Mouse (Mus musculus): ENCODE measurements around the gene Ttc23.

Gene Ttc23

GRCm38 (mm10) chr7:67759629-67759995, 112.4 kb downstream of the Ttc23 start, which contains the start of gene Synm:
Gene Synm, minus strand, starts transcription at chr7:67759742.
- in situ Hi-C loops (cut with MboI; ENCODE audit: low pct_unique_long_range_greater_than_20kb in 1 of 2, low sequenced_read_pairs in 2 of 2, unreplicated experiment in 1 of 2) = loop anchor here in 1 of 2 experiments (5.0 kb wide), 1 partner anchor 82 kb away; no protein-coding TSS in a partner anchor

- in situ Hi-C loops (cut with MboI; ENCODE audit: low pct_unique_long_range_greater_than_20kb in 1 of 2, low sequenced_read_pairs in 2 of 2, unreplicated experiment in 1 of 2) = no loop called here
Measured at GRCm38 (mm10) chr7:67763625-67764024, 116.4 kb downstream of the Ttc23 start.

- in situ Hi-C loops (cut with MboI; ENCODE audit: low pct_unique_long_range_greater_than_20kb in 1 of 2, low sequenced_read_pairs in 2 of 2, unreplicated experiment in 1 of 2) = no loop called here
Measured at GRCm38 (mm10) chr7:67768125-67768524, 120.9 kb downstream of the Ttc23 start.

GRCm38 (mm10) chr7:67769487-67769886, 122.3 kb downstream of the Ttc23 start:
- in situ Hi-C loops (cut with MboI; ENCODE audit: low pct_unique_long_range_greater_than_20kb in 1 of 2, low sequenced_read_pairs in 2 of 2, unreplicated experiment in 1 of 2) = no loop called here

- in situ Hi-C loops (cut with MboI; ENCODE audit: low pct_unique_long_range_greater_than_20kb in 1 of 2, low sequenced_read_pairs in 2 of 2, unreplicated experiment in 1 of 2) = no loop called here
Measured at GRCm38 (mm10) chr7:67772231-67772630, 125.0 kb downstream of the Ttc23 start.

- in situ Hi-C loops (cut with MboI; ENCODE audit: low pct_unique_long_range_greater_than_20kb in 1 of 2, low sequenced_read_pairs in 2 of 2, unreplicated experiment in 1 of 2) = loop anchor here (25.0 kb wide), 2 partner anchors 362 to 587 kb away; no protein-coding TSS in a partner anchor
Measured at GRCm38 (mm10) chr7:67775623-67776022, 128.4 kb downstream of the Ttc23 start.

- in situ Hi-C loops (cut with MboI; ENCODE audit: low pct_unique_long_range_greater_than_20kb in 1 of 2, low sequenced_read_pairs in 2 of 2, unreplicated experiment in 1 of 2) = loop anchor here (25.0 kb wide), 2 partner anchors 361 to 586 kb away; no protein-coding TSS in a partner anchor
Measured at GRCm38 (mm10) chr7:67776636-67777305, 129.6 kb downstream of the Ttc23 start.

GRCm38 (mm10) chr7:67787861-67788260, 140.7 kb downstream of the Ttc23 start:
- in situ Hi-C loops (cut with MboI; ENCODE audit: low pct_unique_long_range_greater_than_20kb in 1 of 2, low sequenced_read_pairs in 2 of 2, unreplicated experiment in 1 of 2) = loop anchor here (25.0 kb wide), 2 partner anchors 349 to 574 kb away; no protein-coding TSS in a partner anchor

GRCm38 (mm10) chr7:67788713-67789112, 141.5 kb downstream of the Ttc23 start:
- in situ Hi-C loops (cut with MboI; ENCODE audit: low pct_unique_long_range_greater_than_20kb in 1 of 2, low sequenced_read_pairs in 2 of 2, unreplicated experiment in 1 of 2) = loop anchor here (25.0 kb wide), 2 partner anchors 349 to 574 kb away; no protein-coding TSS in a partner anchor

- in situ Hi-C loops (cut with MboI; ENCODE audit: low pct_unique_long_range_greater_than_20kb in 1 of 2, low sequenced_read_pairs in 2 of 2, unreplicated experiment in 1 of 2) = loop anchor here (25.0 kb wide), 2 partner anchors 346 to 571 kb away; no protein-coding TSS in a partner anchor
Measured at GRCm38 (mm10) chr7:67791256-67791655, 144.0 kb downstream of the Ttc23 start.

- in situ Hi-C loops (cut with MboI; ENCODE audit: low pct_unique_long_range_greater_than_20kb in 1 of 2, low sequenced_read_pairs in 2 of 2, unreplicated experiment in 1 of 2) = loop anchor here (25.0 kb wide), 2 partner anchors 344 to 569 kb away; no protein-coding TSS in a partner anchor
Measured at GRCm38 (mm10) chr7:67793449-67793848, 146.2 kb downstream of the Ttc23 start.

GRCm38 (mm10) chr7:67797065-67797464, 149.9 kb downstream of the Ttc23 start:
- in situ Hi-C loops (cut with MboI; ENCODE audit: low pct_unique_long_range_greater_than_20kb in 1 of 2, low sequenced_read_pairs in 2 of 2, unreplicated experiment in 1 of 2) = loop anchor here (25.0 kb wide), 2 partner anchors 340 to 565 kb away; no protein-coding TSS in a partner anchor

GRCm38 (mm10) chr7:67798476-67798875, 151.3 kb downstream of the Ttc23 start:
- in situ Hi-C loops (cut with MboI; ENCODE audit: low pct_unique_long_range_greater_than_20kb in 1 of 2, low sequenced_read_pairs in 2 of 2, unreplicated experiment in 1 of 2) = loop anchor here (25.0 kb wide), 2 partner anchors 339 to 564 kb away; no protein-coding TSS in a partner anchor

- in situ Hi-C loops (cut with MboI; ENCODE audit: low pct_unique_long_range_greater_than_20kb in 1 of 2, low sequenced_read_pairs in 2 of 2, unreplicated experiment in 1 of 2) = loop anchor here (5.0 to 10.0 kb wide), 3 partner anchors 152 to 504 kb away; partner anchors contain the start of gene Igf1r (in 2 of the 2)
Measured at GRCm38 (mm10) chr7:67800547-67800946, 153.3 kb downstream of the Ttc23 start.

- in situ Hi-C loops (cut with MboI; ENCODE audit: low pct_unique_long_range_greater_than_20kb in 1 of 2, low sequenced_read_pairs in 2 of 2, unreplicated experiment in 1 of 2) = loop anchor here (5.0 to 10.0 kb wide), 3 partner anchors 151 to 504 kb away; partner anchors contain the start of gene Igf1r (in 2 of the 2)
Measured at GRCm38 (mm10) chr7:67801022-67801421, 153.8 kb downstream of the Ttc23 start.

- in situ Hi-C loops (cut with MboI; ENCODE audit: low pct_unique_long_range_greater_than_20kb in 1 of 2, low sequenced_read_pairs in 2 of 2, unreplicated experiment in 1 of 2) = loop anchor here (5.0 to 10.0 kb wide), 3 partner anchors 149 to 502 kb away; partner anchors contain the start of gene Igf1r (in 2 of the 2)
Measured at GRCm38 (mm10) chr7:67803015-67803856, 156.0 kb downstream of the Ttc23 start.

GRCm38 (mm10) chr7:67803857-67804215, 156.6 kb downstream of the Ttc23 start:
- in situ Hi-C loops (cut with MboI; ENCODE audit: low pct_unique_long_range_greater_than_20kb in 1 of 2, low sequenced_read_pairs in 2 of 2, unreplicated experiment in 1 of 2) = loop anchor here (5.0 to 10.0 kb wide), 3 partner anchors 148 to 501 kb away; partner anchors contain the start of gene Igf1r (in 2 of the 2)
